Mouse (Mus musculus): Measurements from ENCODE around the gene Calcr. TPM values are rescaled to one million over a fixed set of nuclear protein-coding genes. Genes with fewer than 3 reads are reported as not detected.
"Not testable (repeated sequence)": the region's sequence is repeated elsewhere in the genome, so short reads cannot be mapped to it uniquely, and the experiment has no call there.

The Calcr gene
- polyA plus RNA-seq (2016; fragmentation: Nextera tagmentation; extraction: Ambion mirVana), result 0.08 and 0.19 TPM in 2 replicates

DNA sequence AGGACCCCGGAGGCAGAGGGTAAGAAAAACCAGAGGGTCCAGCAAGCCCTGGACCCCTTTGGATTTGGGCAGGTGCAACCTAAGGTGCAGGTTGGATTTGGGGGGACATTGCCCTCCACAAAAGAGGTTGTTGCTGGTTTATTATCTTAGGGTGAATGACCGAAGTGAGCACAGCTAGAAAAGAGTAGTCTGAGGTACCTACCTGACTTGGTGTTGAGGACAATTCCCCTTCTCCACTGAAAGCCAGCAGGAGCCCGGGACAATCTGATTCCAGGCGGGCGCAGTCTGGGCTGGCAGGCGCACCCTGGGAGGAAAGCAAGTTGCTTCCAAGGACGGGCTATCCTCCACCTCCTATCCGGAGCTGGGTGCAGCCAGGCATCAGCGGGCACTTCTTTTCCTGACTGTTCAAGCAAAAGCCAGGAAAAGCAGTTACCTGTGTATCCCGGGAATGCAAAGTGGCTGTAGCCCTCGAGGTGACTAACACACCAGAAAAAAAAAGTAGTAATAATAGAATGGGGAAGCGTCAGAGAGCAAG is at the start of gene Calcr:
Calcr (minus strand) TSS at position 485 of the 535 bp plus-strand sequence.
- peak within 1 kb of the TSS; percentile 56 for H3K4me3 ChIP-seq (replicated peaks)
- H3K9me3 ChIP-seq, result no peaks in the 10 kb centered on the region
- peaks cover 52% of the 10 kb centered on the region for H3K27me3 ChIP-seq
- 2% methylated on average over 12 of the region's 12 CpGs for WGBS
- peaks cover 8% of the 10 kb centered on the region for H3K4me1 ChIP-seq (replicated peaks)
- no peak within 1 kb of the TSS for H3K27ac ChIP-seq
- no peaks in the 10 kb centered on the region for H3K36me3 ChIP-seq
- peak within 1 kb of the TSS; percentile 94 for H3K4me2 ChIP-seq
- peak within 1 kb of the TSS; percentile 57 for H3K9ac ChIP-seq (replicated peaks)
- no peak for ATAC-seq (ENCODE audit: insufficient number of reproducible peaks, insufficient read depth, low FRiP score, low TSS enrichment, low read depth)

- Histone ChIP-seq H3K4me1 (replicated peaks) (peaks cover 8% of the 10 kb centered on the region), H3K27ac (no peak overlapping the region), H3K9me3 (no peaks in the 10 kb centered on the region), H3K4me2 (no peak overlapping the region), H3K27me3 (peaks cover 42% of the 10 kb centered on the region), H3K9ac (replicated peaks) (no peak overlapping the region), H3K4me3 (replicated peaks) (no peak overlapping the region), H3K36me3 (no peaks in the 10 kb centered on the region)
- no peak for ATAC-seq (ENCODE audit: insufficient number of reproducible peaks, insufficient read depth, low FRiP score, low TSS enrichment, low read depth)
- WGBS, result 74% methylated on average over 2 of the region's 2 CpGs
Measured at GRCm38 (mm10) chr6:3767485-3767884, 3.0 kb upstream of the Calcr start.

GRCm38 (mm10) chr6:3763171-3763967 is 1.1 kb downstream of the Calcr start:
- peak overlapping the region; percentile 57 for H3K9ac ChIP-seq (replicated peaks)
- peak overlapping the region; percentile 94 for H3K4me2 ChIP-seq
- peaks cover 52% of the 10 kb centered on the region for H3K27me3 ChIP-seq
- H3K4me1 ChIP-seq (replicated peaks), result peaks cover 8% of the 10 kb centered on the region
- under 1% methylated on average over 39 of the region's 39 CpGs for WGBS
- peak overlapping the region; percentile 56 for H3K4me3 ChIP-seq (replicated peaks)
- H3K27ac ChIP-seq, result no peak overlapping the region
- ATAC-seq (ENCODE audit: insufficient number of reproducible peaks, insufficient read depth, low FRiP score, low TSS enrichment, low read depth), result peak; percentile 47; the same call in 1 of the 2 replicates
- H3K9me3 ChIP-seq, result no peaks in the 10 kb centered on the region
- H3K36me3 ChIP-seq, result no peaks in the 10 kb centered on the region

DNA sequence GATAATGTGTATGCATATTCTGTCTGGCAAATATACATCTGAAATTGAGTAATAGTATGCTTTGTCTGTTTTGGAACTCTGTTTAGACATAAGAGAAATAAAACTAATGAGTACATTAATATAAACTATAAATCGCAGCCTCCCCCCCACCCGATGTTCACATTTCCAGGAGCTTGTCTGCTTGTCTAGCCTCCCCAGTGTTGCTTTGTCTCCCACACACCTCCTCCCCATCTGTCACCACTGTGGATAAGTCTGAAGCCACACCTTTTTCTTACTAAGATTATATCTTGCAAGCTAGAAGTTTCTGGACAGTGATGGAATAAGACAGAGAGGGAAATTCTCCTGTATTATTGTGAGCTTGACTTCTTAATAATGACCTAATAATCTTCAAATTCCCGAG is 12.9 kb downstream of the Calcr start:
- Histone ChIP-seq H3K4me1 (replicated peaks) (no peaks in the 10 kb centered on the region), H3K9me3 (no peaks in the 10 kb centered on the region), H3K4me2 (no peak overlapping the region), H3K27me3 (no peaks in the 10 kb centered on the region), H3K4me3 (replicated peaks) (no peak overlapping the region), H3K27ac (no peak overlapping the region), H3K36me3 (no peaks in the 10 kb centered on the region), H3K9ac (replicated peaks) (no peak overlapping the region)
- no peak for ATAC-seq (ENCODE audit: insufficient number of reproducible peaks, insufficient read depth, low FRiP score, low TSS enrichment, low read depth)
- WGBS, result 83% methylated on average over 3 of the region's 3 CpGs

DNA sequence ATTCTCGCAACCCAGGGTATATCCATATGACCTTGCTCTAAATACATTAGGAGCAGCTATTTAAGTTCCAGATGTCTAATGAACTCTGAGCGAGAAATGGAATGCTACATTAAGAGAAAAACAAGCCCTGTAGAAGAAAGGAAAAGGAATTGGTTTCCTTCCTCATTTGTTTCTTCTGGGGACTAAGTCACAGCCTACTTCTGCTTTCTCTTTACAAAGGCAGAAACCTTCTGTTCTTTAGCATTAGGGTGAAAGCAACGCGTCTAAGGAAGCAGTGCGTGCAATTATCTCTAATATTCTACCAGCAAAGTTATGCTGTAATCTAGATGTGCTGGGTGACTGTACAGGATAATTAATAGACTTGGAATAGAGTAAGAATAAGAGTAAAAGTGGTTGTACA is 14.9 kb downstream of the Calcr start:
- no peak overlapping the region for H3K4me2 ChIP-seq
- no peaks in the 10 kb centered on the region for H3K9me3 ChIP-seq
- no peaks in the 10 kb centered on the region for H3K27me3 ChIP-seq
- no peaks in the 10 kb centered on the region for H3K36me3 ChIP-seq
- no peak overlapping the region for H3K4me3 ChIP-seq (replicated peaks)
- no peak for ATAC-seq (ENCODE audit: insufficient number of reproducible peaks, insufficient read depth, low FRiP score, low TSS enrichment, low read depth)
- H3K4me1 ChIP-seq (replicated peaks), result no peaks in the 10 kb centered on the region
- H3K9ac ChIP-seq (replicated peaks), result no peak overlapping the region
- WGBS, result 83% methylated on average over 5 of the region's 5 CpGs
- no peak overlapping the region for H3K27ac ChIP-seq

- Histone ChIP-seq H3K27me3 (no peaks in the 10 kb centered on the region), H3K4me1 (replicated peaks) (no peaks in the 10 kb centered on the region), H3K9me3 (no peaks in the 10 kb centered on the region), H3K9ac (replicated peaks) (no peak overlapping the region), H3K27ac (no peak overlapping the region), H3K4me2 (no peak overlapping the region), H3K4me3 (replicated peaks) (no peak overlapping the region), H3K36me3 (no peaks in the 10 kb centered on the region)
- 46% methylated on average over 2 of the region's 2 CpGs for WGBS
- no peak for ATAC-seq (ENCODE audit: insufficient number of reproducible peaks, insufficient read depth, low FRiP score, low TSS enrichment, low read depth)
Measured at GRCm38 (mm10) chr6:3745546-3745945, 19.0 kb downstream of the Calcr start.

DNA sequence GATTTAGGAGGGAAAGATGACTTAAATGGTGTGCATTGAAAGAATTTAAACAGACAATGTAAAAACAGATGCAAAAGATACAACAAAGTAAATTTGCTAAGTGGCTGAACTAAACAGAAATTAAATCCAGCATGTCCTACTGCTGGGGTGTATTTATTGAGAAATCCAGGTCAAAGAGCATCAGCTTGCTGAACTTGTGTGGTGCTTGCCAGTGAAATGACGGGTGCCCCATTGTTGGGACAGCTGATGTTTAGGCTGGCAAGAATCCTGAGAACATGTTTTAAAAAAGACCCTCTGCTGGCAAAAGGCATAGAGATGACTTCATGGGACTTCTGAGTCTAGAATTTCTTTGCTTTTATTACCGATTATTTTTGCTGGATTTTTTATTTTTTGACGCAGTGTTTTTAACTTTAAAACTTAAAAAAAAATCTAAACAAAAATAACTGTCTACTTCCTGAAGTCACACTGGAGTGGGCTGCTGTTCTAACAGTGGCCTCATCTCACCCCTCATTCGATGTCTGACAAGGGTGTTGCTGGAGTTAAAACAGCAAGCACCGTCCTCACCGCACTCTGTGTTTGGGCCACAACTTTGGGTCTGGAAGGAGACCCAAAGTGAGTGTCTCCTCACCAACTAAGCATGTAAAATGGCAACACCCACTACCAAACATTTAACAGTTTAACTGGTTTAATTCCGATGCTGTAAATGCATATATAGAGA is 22.4 kb downstream of the Calcr start:
- no peaks in the 10 kb centered on the region for H3K4me1 ChIP-seq (replicated peaks)
- no peaks in the 10 kb centered on the region for H3K9me3 ChIP-seq
- no peak overlapping the region for H3K9ac ChIP-seq (replicated peaks)
- no peak for ATAC-seq (ENCODE audit: insufficient number of reproducible peaks, insufficient read depth, low FRiP score, low TSS enrichment, low read depth)
- H3K4me2 ChIP-seq, result no peak overlapping the region
- H3K27ac ChIP-seq, result no peak overlapping the region
- 81% methylated on average over 7 of the region's 7 CpGs for WGBS
- H3K27me3 ChIP-seq, result no peaks in the 10 kb centered on the region
- H3K4me3 ChIP-seq (replicated peaks), result no peak overlapping the region
- no peaks in the 10 kb centered on the region for H3K36me3 ChIP-seq

DNA sequence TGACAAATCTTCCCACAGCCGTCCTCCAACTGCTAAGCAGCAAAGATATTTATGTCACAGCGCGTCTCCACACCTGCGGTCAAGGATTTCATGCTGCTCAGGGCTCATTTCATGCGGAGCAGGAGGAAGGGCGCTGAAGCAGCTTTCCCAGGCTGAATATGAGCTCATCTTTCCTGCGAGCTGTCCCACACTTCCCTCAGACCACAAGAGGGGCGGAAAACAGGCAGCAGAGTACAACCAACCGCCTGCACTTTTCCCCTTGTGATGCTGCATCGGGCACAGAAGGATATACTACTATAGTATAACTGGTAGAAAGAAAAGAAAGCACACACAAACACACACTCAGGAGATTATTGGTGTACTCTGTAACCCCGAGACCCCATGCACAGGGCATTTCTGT is 23.2 kb downstream of the Calcr start:
- H3K27me3 ChIP-seq, result no peaks in the 10 kb centered on the region
- H3K4me3 ChIP-seq (replicated peaks), result no peak overlapping the region
- no peaks in the 10 kb centered on the region for H3K9me3 ChIP-seq
- no peaks in the 10 kb centered on the region for H3K4me1 ChIP-seq (replicated peaks)
- no peak for ATAC-seq (ENCODE audit: insufficient number of reproducible peaks, insufficient read depth, low FRiP score, low TSS enrichment, low read depth)
- H3K36me3 ChIP-seq, result no peaks in the 10 kb centered on the region
- H3K4me2 ChIP-seq, result no peak overlapping the region
- H3K9ac ChIP-seq (replicated peaks), result no peak overlapping the region
- H3K27ac ChIP-seq, result no peak overlapping the region
- WGBS, result 65% methylated on average over 11 of the region's 11 CpGs

DNA sequence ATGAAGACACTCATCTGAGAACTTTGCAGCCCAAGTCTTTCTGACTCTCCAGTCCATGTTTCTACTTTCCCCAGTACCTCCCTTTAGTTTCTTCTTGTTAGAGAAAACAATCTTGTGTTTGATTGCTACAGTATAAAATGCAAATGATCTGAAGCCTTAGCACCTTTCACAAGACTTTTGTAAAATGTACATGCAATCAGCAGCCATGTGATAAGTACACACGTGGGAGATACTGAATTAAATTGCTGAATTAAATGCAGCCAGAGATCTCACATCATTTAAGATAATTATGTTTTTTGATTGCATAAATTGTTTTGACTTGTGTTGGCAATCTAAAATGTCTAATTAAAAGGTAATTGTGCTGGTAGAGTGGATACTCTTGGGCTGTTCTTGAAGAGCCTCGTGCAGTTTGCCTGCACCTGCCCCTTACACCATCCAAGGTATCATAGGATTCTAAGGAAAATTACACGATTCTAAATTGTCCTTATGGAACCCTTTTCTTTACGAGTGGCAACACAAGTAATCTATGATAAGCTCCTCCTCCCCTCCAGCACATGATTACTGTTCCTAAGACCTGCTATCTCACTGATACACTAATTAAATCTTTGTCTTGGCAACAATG is 34.2 kb downstream of the Calcr start:
- Histone ChIP-seq H3K27me3 (no peaks in the 10 kb centered on the region), H3K4me3 (replicated peaks) (no peak overlapping the region), H3K27ac (no peak overlapping the region), H3K36me3 (no peaks in the 10 kb centered on the region), H3K4me1 (replicated peaks) (no peaks in the 10 kb centered on the region), H3K4me2 (no peak overlapping the region), H3K9me3 (no peaks in the 10 kb centered on the region), H3K9ac (replicated peaks) (no peak overlapping the region)
- 68% methylated on average over 4 of the region's 4 CpGs for WGBS
- no peak for ATAC-seq (ENCODE audit: insufficient number of reproducible peaks, insufficient read depth, low FRiP score, low TSS enrichment, low read depth)

DNA sequence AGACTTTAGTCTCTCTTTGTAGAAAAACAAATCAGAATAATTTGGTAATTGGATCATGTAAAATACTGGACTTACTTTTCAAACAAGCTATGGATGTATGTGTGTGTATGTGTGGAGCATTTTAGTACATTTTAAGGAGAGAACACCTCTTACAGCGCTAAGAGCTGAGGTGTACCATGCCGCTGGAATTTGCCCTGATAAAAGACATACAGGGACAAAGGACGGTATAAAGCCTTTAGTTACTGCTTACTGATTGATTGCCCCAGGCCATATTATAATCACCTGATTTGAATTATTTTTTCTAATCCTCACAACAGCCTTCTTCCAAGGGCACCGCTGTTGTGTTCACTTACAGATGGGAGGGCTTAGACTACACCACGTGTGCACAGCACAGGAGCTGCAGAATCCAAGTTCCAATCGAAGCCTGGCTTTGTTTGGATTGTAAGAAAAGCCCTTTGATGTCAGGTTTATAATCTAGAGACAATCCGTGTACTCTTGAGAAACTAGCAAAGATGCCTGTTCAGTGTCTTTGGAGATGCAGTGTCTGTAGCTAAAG is 76.3 kb downstream of the Calcr start:
- ATAC-seq (ENCODE audit: insufficient number of reproducible peaks, insufficient read depth, low FRiP score, low TSS enrichment, low read depth), result no peak
- Histone ChIP-seq H3K27me3 (no peaks in the 10 kb centered on the region), H3K4me3 (replicated peaks) (no peak overlapping the region), H3K27ac (no peak overlapping the region), H3K4me2 (no peak overlapping the region), H3K9ac (replicated peaks) (no peak overlapping the region), H3K4me1 (replicated peaks) (no peaks in the 10 kb centered on the region), H3K9me3 (no peaks in the 10 kb centered on the region), H3K36me3 (no peaks in the 10 kb centered on the region)
- WGBS, result 68% methylated on average over 7 of the region's 7 CpGs

- H3K27ac ChIP-seq; H3K4me1 ChIP-seq (replicated peaks); H3K9me3 ChIP-seq; H3K36me3 ChIP-seq; H3K4me2 ChIP-seq; H3K27me3 ChIP-seq; H3K4me3 ChIP-seq (replicated peaks); ATAC-seq (ENCODE audit: insufficient number of reproducible peaks, insufficient read depth, low FRiP score, low TSS enrichment, low read depth); H3K9ac ChIP-seq (replicated peaks): not testable (repeated sequence)
- WGBS, result 60% methylated on average over 2 of the region's 2 CpGs
Measured at GRCm38 (mm10) chr6:3678286-3678685, 86.2 kb downstream of the Calcr start.

Data from limb, embryonic 12.5 days (tissue).